In the genomic region with DNA sequence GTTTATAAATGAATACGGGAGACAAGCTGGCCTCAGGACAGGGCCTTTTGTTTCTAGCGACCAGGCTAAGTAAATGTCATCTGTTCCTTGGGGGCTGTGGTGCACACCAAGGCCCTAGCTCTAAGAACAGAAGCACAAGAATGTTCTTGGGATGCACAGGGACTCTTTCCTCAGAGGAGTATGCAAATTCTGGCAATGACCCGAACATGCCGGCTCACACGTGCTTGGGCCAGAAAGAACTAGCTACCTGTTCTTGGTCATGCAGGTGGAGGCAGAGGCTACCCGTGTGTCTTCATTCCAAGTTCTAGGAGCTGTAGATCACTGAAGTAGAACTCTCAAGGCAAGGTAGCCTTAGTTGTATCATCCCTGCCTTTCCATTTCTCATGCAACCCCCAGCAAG, we compare ENCODE assay signal across 21 mouse cellular contexts. TPM values are rescaled to one million over a fixed set of nuclear protein-coding genes. Genes with fewer than 3 reads are reported as not detected.
DNase-seq lines count a peak whose midpoint lies in the region; TF ChIP-seq lines count a peak whose summit lies in the region.
"Had no signal": no experiment of that assay in that cellular context is flagged by ENCODE, and none has a peak within 500 bp of the region (broad histone marks: within the 10 kb centered on the region; RNA-seq: fewer than 3 reads in every experiment).

No protein-coding gene starts in this region.

- TF ChIP-seq CTCF in gastrocnemius, adult 2 months (IDR thresholded peaks at IDR 0.05): no peak
- TF ChIP-seq CTCF in layer of hippocampus, adult 2 months (conservative IDR thresholded peaks at IDR 0.05): no peak

- no peaks in the 10 kb centered on the region for H3K36me3 ChIP-seq in embryonic facial prominence, embryonic 10.5 days (replicated peaks)
- H3K36me3 ChIP-seq: forebrain, embryonic 15.5 days; hindbrain, embryonic 10.5 days; hindbrain, embryonic 13.5 days; intestine, embryonic 15.5 days had no signal

- peaks cover 82% of the 10 kb centered on the region for H3K27me3 ChIP-seq in embryonic facial prominence, embryonic 10.5 days (replicated peaks; ENCODE audit: low read depth, poor library complexity, severe bottlenecking)
- H3K27me3 ChIP-seq: CH12.LX; embryonic facial prominence, embryonic 13.5 days; forebrain, embryonic 15.5 days; intestine, embryonic 15.5 days; Patski had no signal

- DNase-seq in gastrocnemius, adult 2 months: no peak
- DNase-seq in gastrocnemius, postnatal 10 days: no peak
- peak; percentile 75 for DNase-seq in ES-CJ7 (ENCODE audit: low read depth, low spot score)
- no peak for DNase-seq in embryonic facial prominence, embryonic 10.5 days (ENCODE audit: low spot score)
- DNase-seq in heart, adult 8-10 months (ENCODE audit: low spot score): no peak
- DNase-seq in left cerebral cortex, postnatal 36 days (ENCODE audit: low spot score in 2 of 2): no peak
- DNase-seq in layer of hippocampus, adult 2 months (ENCODE audit: low spot score in 2 of 2): no peak
- DNase-seq: B cell, adult 2 months; cerebellum, adult 11 months; cerebellum, adult 9-11 months; gastrocnemius, postnatal 14 days had no signal

- H3K9me3 ChIP-seq in embryonic facial prominence, embryonic 10.5 days: no peaks in the 10 kb centered on the region
- H3K9me3 ChIP-seq: embryonic facial prominence, embryonic 13.5 days; forebrain, embryonic 15.5 days; G1E; heart, embryonic 10.5 days; hindbrain, embryonic 10.5 days; hindbrain, embryonic 13.5 days; intestine, embryonic 15.5 days had no signal

- WGBS in embryonic facial prominence, embryonic 10.5 days: 74% methylated on average over 6 of the region's 6 CpGs

- peak overlapping the region; percentile 31 for H3K27ac ChIP-seq in gastrocnemius, adult 2 months
- H3K27ac ChIP-seq in embryonic facial prominence, embryonic 10.5 days (replicated peaks): peak overlapping the region; percentile 75; the same call in 1 of the 2 replicates
- no peak overlapping the region for H3K27ac ChIP-seq in layer of hippocampus, adult 2 months
- H3K27ac ChIP-seq: forebrain, embryonic 15.5 days; hindbrain, embryonic 13.5 days; intestine, embryonic 15.5 days had no signal

- intact Hi-C loops in gastrocnemius, adult 2 months (cut with DNase I): no loop called here
- intact Hi-C loops in left cerebral cortex, postnatal 36 days (cut with DNase I): no loop called here

- peaks cover 37% of the 10 kb centered on the region for H3K4me1 ChIP-seq in embryonic facial prominence, embryonic 10.5 days

- no peak overlapping the region for H3K4me3 ChIP-seq in gastrocnemius, adult 2 months
- H3K4me3 ChIP-seq in embryonic facial prominence, embryonic 10.5 days: no peak overlapping the region
- no peak overlapping the region for H3K4me3 ChIP-seq in layer of hippocampus, adult 2 months
- H3K4me3 ChIP-seq: embryonic facial prominence, embryonic 13.5 days; forebrain, embryonic 15.5 days; heart, embryonic 10.5 days; hindbrain, embryonic 10.5 days; hindbrain, embryonic 13.5 days; intestine, embryonic 15.5 days had no signal

RNA-seq across cellular contexts. Expression of a gene that starts 51.3 kb away (rescaled TPM):
- not detected for total RNA-seq in gastrocnemius, adult 2 months (2021)
- total RNA-seq in gastrocnemius, postnatal 10 days (2021): under 1 TPM; 0.09 to 0.25 TPM
- polyA plus RNA-seq in embryonic facial prominence, embryonic 10.5 days (2016; fragmentation: Nextera tagmentation; extraction: Ambion mirVana): 0.16 and 0.39 TPM in 2 replicates
- under 1 TPM in 3 of 4 experiments, not detected in 1; 0.19 to 0.38 (median 0.23) TPM for total RNA-seq in heart, adult 8-10 months (2022)
- total RNA-seq in left cerebral cortex, postnatal 36 days (2021): under 1 TPM; 0.17 to 0.27 TPM
- under 1 TPM in 1 of 2 experiments, not detected in 1; 0.15 TPM for total RNA-seq in layer of hippocampus, adult 2 months (2021)
- polyA plus RNA-seq: forebrain, embryonic 15.5 days; G1E; hindbrain, embryonic 10.5 days; hindbrain, embryonic 16.5 days had no signal

RNA-seq across cellular contexts. Expression of a gene that starts 59.7 kb away (rescaled TPM):
- 10 to 100 TPM in 1 of 2 experiments, 1 to 10 TPM in 1; 9.0 to 12.0 TPM for total RNA-seq in gastrocnemius, adult 2 months (2021)
- total RNA-seq in gastrocnemius, postnatal 10 days (2021): 10 to 100 TPM; 25.2 to 35.3 TPM
- 4.7 and 5.2 TPM in 2 replicates for polyA plus RNA-seq in embryonic facial prominence, embryonic 10.5 days (2016; fragmentation: Nextera tagmentation; extraction: Ambion mirVana)
- 10 to 100 TPM; 15.9 to 20.8 (median 18.8) TPM for total RNA-seq in heart, adult 8-10 months (2022)
- total RNA-seq in left cerebral cortex, postnatal 36 days (2021): 100 to 1,000 TPM; 224 to 248 TPM
- total RNA-seq in layer of hippocampus, adult 2 months (2021): 10 to 100 TPM; 78.4 to 89.6 TPM
